Mouse (Mus musculus): ENCODE measurements around the gene Bid.
"Not testable (repeated sequence)": the region's sequence is repeated elsewhere in the genome, so short reads cannot be mapped to it uniquely, and the experiment has no call there.

The Bid gene

DNA sequence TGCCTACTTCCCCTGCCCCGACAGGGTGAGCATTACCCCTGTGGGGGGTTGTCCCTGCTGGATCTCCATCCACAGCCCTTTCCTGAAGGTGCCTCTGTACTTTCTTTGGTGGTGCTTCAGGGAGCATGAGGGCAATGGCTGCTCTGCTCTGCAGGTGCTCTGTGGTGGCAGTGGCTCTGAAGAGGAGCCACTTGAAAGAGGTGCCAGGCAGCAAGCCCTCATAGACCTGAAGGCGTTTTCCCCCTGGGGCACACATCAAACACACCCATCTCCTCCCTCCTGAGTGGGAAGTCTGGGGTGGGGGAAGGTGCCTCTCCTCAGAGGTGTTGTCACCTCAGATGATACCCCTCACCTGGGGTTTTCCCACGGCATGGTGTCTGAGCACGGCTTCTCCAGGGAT lies 17.5 kb upstream of the Bid start:
- no peak for DNase-seq

DNA sequence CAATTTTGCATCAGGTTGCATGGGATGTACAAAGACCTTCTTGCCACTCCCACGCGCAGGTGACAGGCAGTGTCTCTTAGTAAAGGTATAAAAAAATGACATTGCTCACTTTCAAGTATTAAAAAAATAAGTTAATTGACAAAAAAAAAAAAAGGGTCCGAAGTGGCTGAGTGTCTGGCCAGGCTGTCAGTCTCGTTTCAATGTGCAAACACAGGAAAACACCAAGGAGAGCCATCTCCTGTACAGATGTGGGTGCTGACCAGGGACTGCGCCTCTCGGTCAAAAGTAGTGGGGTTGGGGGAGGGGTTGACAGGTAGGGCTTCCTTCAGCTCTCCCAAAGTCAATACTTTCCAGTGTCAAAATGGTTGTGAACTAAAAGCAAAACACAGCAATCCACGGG lies 17.0 kb upstream of the Bid start:
- DNase-seq: no peak

DNA sequence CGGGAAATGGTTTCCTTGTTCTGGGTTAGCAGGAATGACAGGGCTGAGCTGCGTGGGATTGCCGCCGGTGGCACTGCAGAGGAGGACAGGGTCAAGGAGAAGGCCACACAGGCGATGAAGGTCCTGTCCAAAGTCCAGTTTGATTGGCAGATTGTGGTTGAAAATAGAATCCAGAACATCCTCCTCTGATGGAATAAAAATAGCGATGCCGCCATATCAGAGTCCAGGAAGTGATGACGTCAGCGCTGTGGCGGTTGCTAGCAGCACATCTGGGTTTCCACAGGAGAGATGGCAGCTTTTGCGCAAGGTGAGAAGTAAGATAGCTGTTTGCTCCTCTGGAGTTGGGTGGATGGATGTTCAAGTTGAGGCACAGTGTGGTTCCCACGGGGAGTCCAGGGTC lies 15.9 kb upstream of the Bid start:
- no peak for DNase-seq

DNA sequence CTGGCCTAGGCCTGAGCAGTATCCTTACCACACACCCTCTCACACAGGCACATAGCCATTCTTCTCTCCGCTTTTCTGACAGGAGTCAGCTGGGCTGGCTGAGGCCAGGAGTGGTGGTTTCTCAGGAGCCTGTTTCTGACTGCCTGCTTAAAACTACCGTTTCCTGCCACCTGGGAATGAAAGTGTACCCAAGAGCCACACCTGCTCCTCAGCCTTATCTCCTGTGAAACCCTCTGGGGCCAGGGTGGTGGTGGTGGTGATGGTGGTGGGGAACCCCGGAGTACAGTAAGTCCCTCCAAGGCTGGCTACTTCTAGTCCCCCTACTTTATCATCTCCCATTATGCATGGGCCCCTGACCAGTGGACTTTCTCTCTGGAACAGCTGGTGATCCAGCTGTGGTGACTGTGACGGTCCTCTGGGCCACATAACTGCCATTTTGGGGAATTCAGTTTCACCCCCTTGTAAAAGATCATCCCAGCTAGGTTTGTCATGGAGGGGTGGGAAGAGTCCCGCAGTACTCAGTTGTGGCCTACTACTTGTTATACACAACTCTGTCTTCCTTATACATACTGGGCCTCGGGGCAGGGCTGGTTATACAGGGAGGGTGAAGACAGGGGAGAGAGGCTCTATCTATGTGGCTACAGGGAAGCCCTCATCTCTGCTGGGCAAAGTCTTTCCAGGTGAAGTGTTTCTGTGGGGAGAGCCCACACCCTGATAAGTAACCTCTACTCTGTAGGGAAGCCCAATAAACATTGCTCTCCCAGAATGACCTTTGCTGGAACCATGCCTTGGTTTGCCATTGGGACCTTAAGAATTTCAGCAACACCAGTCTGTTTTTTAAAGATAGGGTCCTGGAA lies 14.0 kb upstream of the Bid start:
- DNase-seq: no peak

DNA sequence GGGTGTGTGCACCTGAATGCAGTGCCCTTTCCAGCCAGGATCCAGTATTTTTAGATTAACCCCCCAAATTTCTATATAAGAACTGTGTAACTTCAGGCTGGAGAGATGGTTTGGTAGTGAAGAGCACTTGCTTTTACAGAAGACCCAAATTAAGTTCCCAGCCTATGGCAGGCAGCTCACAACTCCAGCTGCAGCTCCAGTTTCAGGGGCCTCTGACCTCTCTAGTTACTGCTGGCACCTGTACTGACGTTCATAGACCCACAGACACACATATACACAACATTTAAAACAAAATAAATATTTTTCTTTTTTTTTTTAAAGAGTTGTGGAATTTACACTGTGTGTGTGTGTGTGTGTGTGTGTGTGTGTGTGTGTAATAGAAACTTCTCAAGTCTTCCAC lies 12.8 kb upstream of the Bid start:
- DNase-seq: no peak

DNA sequence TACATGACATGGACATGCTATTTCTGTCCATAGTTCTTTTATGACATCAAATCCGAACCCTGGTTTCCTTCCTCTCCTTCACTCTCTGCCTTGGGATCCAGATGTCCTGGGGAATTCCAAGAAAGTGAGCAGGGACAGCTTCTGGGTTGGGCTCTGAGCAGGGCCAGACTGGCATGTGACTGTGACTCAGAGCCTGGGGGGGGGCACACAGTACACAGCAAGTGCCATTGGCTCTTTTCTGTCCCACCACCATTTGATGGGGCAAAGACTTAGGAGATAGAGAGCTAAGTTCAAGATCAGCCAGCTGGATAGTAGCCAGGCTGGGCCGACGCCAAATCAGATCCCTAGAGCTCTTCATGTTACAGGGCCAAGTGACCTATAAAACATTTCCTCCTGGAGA lies 11.1 kb upstream of the Bid start:
- DNase-seq: peak; percentile 17 to 50

DNA sequence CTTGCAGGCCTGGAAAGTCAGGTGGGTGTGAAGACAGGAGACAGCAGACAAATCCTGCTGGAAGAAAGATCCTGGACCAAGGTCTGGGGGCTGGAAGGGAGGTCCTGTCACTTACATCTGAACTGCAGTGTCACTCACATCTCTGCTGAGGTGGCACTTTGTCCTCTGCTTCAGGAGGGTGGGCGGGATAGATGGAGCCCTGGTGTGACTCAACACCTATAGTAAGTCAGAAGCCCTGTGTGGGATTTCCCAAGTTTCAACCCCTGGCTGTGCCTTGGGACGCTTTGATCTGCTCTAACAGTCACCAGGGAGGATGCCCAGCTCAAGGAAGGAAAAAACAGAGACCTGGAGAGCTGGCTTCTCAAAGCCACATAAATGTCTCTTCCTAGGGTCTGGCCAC lies 10.2 kb upstream of the Bid start:
- no peak for DNase-seq

DNA sequence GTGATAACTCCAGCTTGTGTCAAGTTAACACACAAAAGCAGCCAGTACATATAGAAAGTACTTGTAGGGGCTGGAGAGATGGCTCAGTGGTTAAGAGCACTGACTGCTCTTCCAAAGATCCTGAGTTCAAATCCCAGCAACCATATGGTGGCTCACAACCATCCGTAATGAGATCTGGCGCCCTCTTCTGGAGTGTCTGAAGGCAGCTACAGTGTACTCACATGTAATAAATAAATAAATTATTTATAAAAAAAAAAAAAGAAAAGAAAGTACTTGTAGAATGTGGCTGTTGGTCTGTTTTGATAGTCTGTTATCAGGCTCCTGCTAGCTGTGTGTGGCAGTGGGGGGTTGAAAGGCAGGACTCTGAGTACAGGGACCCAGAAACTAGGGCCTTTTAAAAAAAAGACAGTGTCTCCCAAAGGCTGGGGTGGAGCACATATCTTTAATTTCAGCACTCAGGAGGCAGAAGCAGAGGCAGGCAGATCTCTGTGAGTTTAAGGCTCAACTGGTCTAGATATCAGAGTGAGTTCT lies 8.2 kb upstream of the Bid start:
- DNase-seq: not testable (repeated sequence)

DNA sequence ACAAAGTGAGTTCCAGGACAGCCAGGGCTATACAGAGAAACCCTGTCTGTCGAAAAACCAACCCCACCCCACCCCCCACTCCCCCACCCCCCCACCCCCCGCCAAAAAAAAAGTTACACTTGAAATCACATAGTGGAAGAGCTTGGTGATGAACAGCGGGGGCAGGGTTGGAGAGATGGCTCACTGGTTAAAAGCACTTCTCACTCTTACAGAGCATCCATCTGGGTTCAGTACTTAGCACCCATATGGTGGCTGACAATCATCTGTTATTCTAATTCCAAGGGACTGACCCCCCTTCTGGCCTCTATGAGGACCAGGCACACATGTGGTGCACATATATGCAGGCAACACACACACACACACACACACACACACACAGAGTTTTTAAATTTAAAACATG lies 1.3 kb upstream of the Bid start:
- no peak for DNase-seq

DNA sequence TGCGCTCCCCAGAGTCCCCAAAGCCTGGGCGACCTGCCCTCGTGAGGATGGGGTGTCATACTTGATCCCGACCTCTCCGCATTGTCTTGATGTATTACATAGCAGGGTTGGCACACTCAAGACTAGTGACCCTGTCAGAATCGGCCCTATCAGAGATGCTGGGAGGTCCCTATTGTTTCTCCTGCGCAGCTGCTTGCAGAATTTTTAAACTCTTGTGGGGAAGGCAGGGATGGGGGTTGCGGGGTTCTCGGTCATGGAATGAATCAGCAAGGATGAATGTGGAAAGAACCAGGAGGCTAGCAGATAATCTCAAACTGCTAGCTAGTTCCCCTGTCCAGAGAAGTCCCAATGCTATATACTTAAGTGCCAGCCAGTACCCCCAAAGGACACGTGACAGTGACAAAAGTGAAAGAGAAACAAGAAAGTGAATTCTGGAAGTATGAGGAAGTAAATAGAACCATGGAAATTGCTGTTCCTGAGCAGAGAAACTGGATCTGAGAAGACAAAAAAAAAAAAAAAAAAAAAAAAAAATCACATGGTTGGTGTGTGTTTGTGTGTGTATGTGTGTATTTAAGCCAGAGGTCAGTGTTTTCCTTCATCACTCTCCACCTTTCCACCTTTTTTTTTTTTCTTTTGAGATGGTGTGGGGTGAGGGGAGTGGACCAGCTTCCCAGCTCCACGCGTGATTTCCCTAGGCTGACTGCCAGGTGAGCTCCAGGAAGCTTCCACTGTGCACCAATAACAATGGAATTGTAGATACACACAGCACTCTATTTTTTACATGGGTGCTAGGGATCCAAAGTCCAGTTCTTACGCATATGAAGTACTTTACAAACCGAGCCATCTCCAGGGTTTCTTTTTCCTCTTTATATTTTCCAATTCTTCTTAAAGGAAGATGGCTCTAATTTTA lies 574 bp upstream of the Bid start:
- DNase-seq: not testable (repeated sequence)

DNA sequence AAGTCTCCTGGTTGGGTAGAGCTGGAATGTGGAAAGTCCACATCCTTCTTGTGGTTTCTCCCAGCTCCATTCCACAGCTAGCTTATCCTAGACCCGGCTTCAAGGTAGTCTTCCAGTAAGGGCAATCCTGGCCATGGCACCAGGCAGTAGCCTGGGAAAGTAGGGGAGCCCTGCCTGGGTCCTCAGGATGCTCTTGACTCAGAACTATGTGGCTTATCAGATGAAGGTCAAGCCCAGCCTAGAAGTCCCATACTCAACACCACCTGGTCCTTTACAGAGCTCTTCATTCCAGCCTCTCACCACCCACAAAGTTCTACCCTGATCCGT lies 1.0 kb downstream of the Bid start:
- no peak for DNase-seq

DNA sequence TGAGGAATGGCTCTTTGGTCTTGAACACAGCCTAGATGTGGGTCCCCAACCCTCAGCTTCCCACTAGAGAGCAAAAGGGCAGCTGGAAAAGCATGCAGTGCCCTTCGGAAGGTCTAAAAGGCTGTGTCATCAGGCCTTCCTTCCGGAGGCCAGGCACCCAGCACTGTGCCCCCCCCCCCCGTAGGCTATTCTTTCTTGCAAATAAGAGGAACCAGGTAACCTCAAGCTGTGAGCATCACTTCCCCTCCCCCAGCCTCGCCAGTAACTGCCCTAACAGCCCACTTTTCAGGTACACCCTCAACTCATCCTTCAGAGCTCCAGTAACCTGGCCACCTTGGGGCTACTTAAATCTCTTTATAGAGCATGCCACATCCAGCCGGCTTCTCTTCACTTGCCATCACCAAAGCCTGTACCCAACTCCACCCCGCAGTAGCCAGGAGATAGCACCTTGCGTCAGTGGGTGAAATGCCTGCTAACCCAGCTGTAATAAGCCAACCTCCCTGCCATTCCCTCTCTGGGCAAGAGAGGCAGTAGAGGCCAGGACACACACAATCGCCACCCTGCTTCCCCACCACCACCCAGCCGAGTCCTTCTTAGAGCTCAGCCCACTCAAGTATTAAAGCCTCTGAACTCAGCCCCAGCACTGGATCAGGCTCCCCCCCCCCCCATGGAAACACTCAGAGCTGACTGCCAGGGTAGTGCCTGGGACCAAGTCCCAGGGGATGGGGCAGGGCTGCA lies 1.6 kb downstream of the Bid start:
- peak; percentile 58 to 69 for DNase-seq

DNA sequence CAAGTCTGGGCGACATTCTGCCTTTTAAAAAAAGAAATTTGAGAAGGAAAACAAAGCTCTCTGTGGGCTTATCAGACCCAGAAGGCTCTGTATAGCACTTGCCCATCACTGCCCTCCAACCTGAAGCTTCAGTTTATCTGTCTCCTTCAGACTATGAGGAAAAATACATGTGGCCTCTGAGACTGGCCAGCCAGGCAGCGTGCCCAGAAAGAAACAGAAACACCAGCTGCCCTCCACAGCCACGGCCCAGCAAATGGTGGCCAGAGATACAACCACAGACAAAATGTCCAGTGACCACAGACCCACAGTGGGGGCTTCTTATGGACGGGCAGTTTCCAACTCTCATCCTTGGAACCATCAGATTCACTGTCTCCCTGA lies 2.1 kb downstream of the Bid start:
- no peak for DNase-seq

DNA sequence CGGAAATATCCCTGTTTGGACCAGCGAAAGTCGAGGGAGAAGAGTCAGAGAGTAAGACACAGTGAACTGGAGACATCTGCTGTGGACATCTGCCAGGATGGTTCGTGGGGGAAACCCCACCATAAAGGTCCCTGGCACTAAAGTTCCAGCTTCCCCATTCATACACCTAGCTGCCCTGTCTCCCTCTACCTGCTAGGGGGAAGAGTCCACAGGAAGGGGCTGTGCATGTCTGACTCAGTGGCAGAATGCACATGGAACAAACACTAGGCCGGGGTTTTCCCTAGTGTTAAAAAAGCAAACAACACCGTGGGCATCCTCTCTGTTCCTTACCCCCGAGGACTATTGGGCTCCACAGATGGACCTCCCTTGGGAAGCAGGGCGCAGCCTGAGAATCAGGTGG lies 2.9 kb downstream of the Bid start:
- DNase-seq: no peak

DNA sequence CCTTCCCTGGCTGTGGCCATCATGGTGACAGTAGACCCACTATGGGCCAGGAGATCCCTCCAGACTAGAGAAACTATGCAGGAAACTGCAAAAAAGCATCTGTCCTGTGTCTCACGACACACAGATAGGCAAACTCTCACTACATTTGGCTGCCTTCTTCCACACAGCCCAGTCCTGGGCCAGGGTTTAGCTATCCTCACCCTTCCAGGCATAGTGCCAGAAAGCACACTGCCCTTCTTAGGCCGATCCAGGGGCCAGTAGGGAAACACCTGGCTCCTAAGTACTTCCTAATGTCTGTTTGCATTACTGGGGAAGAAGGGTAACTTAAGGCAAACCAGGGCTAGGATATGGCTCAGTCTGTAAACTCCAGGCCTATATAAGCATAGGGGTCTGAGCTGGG lies 3.7 kb downstream of the Bid start:
- DNase-seq: no peak

DNA sequence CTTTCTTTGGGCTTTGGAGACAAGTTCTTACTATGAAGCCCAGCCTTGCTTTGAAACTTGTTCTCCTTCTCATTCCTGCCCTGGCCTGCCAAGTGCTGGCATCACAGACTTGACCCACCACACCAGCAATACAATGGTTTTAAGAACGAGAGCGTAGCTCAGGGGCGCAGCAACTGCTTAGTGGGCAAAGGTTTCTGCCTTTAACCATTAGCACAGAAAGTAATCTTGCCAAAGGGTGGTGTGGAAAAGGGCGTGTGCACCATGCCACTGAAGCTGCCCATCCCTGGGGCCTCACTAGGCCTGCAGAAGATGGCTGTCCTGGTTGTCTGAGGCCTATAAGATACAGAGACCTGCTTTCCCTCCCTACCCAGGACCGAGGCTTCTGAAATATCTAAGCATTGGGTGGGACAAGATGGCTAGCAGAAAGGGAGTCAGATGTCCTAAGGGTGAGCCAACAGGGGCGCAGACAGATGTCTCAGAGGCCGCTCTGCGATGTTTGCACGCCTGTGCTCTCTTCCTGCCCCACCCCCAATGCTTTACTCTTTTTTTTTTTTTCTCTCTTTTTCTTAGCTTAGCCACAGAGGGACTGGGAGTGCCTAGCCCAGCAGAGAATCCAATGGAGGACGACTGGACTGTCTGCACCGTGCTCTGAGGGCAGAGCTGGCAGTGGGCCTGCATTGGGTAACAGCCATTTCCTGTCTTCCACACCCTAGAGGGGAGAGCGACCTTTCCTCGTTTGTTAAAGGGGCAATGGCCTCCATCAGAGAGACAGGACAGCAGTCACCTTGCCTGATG lies 5.2 kb downstream of the Bid start:
- peak; percentile 52 to 65 for DNase-seq

DNA sequence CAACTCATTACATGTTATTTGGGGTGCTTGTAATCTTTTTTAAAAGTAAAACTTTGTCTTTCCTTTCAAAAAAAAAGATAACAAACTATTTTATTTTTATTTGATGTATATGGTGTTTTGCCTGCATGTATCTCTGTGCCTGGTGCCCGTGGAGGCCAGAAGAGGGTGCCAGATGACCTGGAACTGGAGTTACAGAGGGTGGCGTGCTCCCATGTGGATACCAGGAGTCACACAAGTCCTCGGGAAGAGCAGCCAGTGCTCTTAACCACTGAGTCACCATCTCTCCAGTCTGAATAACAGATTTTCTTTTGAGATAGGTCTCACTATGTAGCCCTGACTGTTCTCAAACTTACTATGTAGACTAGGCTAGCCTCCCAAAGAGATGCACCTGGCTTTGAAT lies 7.2 kb downstream of the Bid start:
- no peak for DNase-seq

DNA sequence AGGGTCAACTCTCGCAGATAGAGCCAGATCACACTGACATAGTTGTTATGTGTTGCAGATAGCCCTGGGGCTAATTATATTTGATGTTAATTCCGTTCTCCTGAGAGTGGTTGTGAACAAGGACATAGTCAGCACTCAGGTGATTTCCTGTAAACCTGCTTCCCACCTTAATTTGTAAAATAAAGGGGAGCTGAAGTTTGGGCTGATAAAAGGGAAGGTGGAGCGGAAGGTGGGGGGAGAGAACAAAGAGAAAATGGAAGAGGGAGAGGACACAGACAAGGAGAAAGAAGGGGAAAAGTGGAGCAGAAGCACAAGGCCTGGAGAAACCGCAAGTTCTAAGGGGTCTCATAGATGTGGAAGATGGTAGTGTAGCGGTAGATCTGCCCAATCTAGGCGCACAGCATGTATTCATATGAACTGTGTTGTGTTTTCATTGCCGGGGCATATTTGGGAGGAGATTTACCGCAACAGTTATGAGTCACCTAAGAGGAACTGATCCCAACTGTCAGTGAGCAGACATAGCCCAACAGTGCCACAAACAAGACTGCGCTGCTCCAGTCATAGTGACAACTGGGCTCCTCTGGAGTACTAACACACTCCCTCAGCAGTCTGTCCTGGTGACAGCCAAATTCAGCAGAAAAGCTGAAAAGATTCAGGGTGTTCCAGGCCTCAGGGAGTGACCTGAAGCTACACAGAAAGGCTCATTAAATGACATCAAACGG lies 8.6 kb downstream of the Bid start:
- DNase-seq: not testable (repeated sequence)

DNA sequence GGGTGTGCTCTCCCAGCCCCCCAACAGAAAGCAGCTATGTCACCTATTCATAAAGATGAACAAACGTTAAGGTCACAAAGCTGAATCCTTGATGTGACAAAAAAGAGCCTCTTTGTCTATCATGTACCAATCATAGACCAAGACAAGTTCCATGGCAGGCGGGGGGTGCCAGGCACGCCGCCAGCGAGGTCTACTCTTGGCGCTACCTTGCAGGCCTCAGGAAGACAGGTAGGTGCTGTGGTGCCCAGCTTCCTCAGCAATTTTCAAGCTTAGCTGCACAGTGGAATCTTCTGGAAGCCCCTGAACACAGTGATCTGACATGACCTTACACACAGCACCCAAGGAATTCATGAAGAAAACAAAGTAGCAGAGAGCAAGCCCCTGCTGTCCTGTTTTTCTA lies 10.1 kb downstream of the Bid start:
- no peak for DNase-seq

DNA sequence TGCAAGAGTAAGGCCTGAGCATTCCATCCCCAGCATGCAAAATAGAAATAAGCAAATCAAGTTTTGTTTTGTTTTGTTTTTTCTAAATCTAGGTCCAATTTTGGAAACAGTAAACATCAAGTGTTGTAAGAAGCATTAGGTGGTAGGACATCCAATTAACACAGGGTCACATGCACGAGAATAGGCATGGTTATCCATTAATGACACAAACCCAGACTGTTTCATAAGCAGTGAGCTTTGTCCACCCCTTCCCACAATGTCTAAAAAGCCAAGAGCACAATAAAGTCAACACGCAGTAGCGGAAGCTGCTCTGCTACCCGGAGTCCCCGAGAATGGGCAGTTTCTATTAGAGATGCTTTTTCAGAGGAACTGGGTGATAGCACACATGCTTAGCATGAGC lies 11.5 kb downstream of the Bid start:
- no peak for DNase-seq

DNA sequence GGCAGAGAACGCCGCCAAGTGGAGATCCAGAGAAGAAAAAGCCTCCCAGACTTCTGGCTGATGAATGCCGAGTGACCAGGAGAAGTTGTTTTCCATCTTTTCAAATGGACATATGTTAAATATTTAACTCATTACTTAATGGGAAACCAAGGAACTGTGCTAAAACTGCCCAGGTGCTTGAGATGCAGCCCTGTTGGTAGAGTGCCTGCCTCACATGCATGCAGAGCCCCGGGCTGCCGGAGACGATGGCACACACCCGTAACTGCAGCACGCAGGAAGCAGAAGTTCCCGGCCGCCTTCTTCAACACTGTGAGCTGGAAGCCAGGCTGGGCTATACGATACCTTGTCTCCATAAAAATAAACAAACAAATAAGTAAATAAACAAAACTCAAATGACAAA lies 12.7 kb downstream of the Bid start:
- no peak for DNase-seq

DNA sequence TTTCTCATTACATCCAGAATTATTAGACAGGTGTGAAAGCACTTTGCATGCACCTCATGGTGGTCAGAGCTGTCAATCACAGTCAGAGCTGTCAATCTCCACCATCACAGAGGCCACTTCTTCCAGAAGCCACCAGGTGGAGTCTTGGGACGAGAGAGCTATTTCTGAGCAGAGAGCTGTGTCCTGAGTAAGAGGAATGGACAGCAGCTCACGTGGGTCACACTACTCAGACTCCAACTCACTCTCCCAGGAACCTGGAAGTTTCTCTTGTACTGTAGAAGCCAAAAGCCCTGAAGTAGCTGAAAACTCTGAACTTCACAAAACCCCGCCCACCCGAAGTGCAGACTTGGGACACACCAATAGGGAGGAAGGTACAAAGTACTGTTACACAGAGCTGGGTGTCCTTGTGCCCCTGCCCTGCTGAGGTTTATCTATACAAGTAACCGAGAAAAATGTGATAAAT lies 13.2 kb downstream of the Bid start:
- DNase-seq: peak in 1 of 2 experiments; percentile 53
